ENCODE assay signal across 24 mouse cellular contexts in genomic region chr3:130727036-130727435, GRCm38 (mm10). TPM values are rescaled to one million over a fixed set of nuclear protein-coding genes. Genes with fewer than 3 reads are reported as not detected.
DNase-seq lines count a peak whose midpoint lies in the region; ATAC-seq and TF ChIP-seq lines count a peak whose summit lies in the region.
"Had no signal": no experiment of that assay in that cellular context is flagged by ENCODE, and none has a peak within 500 bp of the region (broad histone marks: within the 10 kb centered on the region; RNA-seq: fewer than 3 reads in every experiment).

No protein-coding gene starts in this region.

- TF ChIP-seq RAD21 in MEL (IDR thresholded peaks at IDR 0.05; ENCODE audit: low read depth, low read length) = no peak

- no peaks in the 10 kb centered on the region for H3K27me3 ChIP-seq in kidney, embryonic 16.5 days (ENCODE audit: insufficient read depth, low read length)
- no peaks in the 10 kb centered on the region for H3K27me3 ChIP-seq in lung, embryonic 14.5 days (ENCODE audit: insufficient read depth, low read length)
- H3K27me3 ChIP-seq in MEL (ENCODE audit: control insufficient read depth in 1 of 2, insufficient read depth in 2 of 2, low read length in 2 of 2) = no peaks in the 10 kb centered on the region
- H3K27me3 ChIP-seq in midbrain, postnatal 0 days (ENCODE audit: insufficient read depth, low read length) = no peaks in the 10 kb centered on the region
- H3K27me3 ChIP-seq: embryonic facial prominence, embryonic 15.5 days; forebrain, embryonic 15.5 days; limb, embryonic 15.5 days; midbrain, embryonic 12.5 days had no signal

- DNase-seq in kidney, adult 9 months = peak; percentile 22
- DNase-seq in lung, embryonic 14.5 days = peak; percentile 37
- no peak for DNase-seq in lung, postnatal 14 days
- peak; percentile 31 for DNase-seq in MEL (ENCODE audit: low read depth, low spot score)
- DNase-seq in adrenal gland, postnatal 36 days = peak; percentile 43 to 53
- no peak for DNase-seq in midbrain, postnatal 0 days (ENCODE audit: low spot score)
- DNase-seq: B cell, adult 2 months; cerebellum, adult 9-10 months; gastrocnemius, postnatal 10 days; heart, postnatal 10 days; left cerebral cortex, postnatal 4 days; lung, postnatal 10 days; thymus, adult 18-20 months; thymus, postnatal 36 days had no signal

- H3K4me3 ChIP-seq in kidney, embryonic 16.5 days (ENCODE audit: low read length) = no peak overlapping the region
- no peak overlapping the region for H3K4me3 ChIP-seq in lung, embryonic 14.5 days (ENCODE audit: low read depth, low read length)
- no peak overlapping the region for H3K4me3 ChIP-seq in MEL (ENCODE audit: control insufficient read depth in 1 of 2, insufficient read depth in 1 of 2, low read depth in 2 of 2, low read length in 2 of 2)
- no peak overlapping the region for H3K4me3 ChIP-seq in midbrain, postnatal 0 days (ENCODE audit: low read depth, low read length)
- H3K4me3 ChIP-seq: embryonic facial prominence, embryonic 15.5 days; forebrain, embryonic 15.5 days; hindbrain, embryonic 10.5 days; limb, embryonic 15.5 days; midbrain, embryonic 12.5 days had no signal

- no peak for TF ChIP-seq EP300 in MEL (IDR thresholded peaks at IDR 0.05; ENCODE audit: low read depth in 1 of 2, low read length in 2 of 2)

- no peak for TF ChIP-seq CTCF in lung, embryonic 14.5 days (IDR thresholded peaks at IDR 0.05; ENCODE audit: low read depth)
- no peak for TF ChIP-seq CTCF in MEL (IDR thresholded peaks at IDR 0.05 in 2 of 3, conservative IDR thresholded peaks at IDR 0.05 in 1 of 3; ENCODE audit: control insufficient read depth in 1 of 3, insufficient read depth in 1 of 3, low read depth in 2 of 3, low read length in 3 of 3, poor library complexity in 1 of 3, severe bottlenecking in 1 of 3)
- TF ChIP-seq CTCF in midbrain, postnatal 0 days (IDR thresholded peaks at IDR 0.05) = no peak

- no peak for TF ChIP-seq POLR2A in MEL (IDR thresholded peaks at IDR 0.05; ENCODE audit: control insufficient read depth in 1 of 2, insufficient read depth in 1 of 2, low read depth in 1 of 2, low read length in 2 of 2, poor library complexity in 1 of 2)

- H3K36me3 ChIP-seq in kidney, embryonic 16.5 days (ENCODE audit: insufficient read depth, low read length) = peaks cover 36% of the 10 kb centered on the region
- H3K36me3 ChIP-seq in lung, embryonic 14.5 days (ENCODE audit: insufficient read depth) = peaks cover 45% of the 10 kb centered on the region
- H3K36me3 ChIP-seq in MEL (ENCODE audit: control insufficient read depth in 1 of 2, insufficient read depth in 2 of 2, low read length in 2 of 2) = peaks cover 18% of the 10 kb centered on the region in 2 experiments
- H3K36me3 ChIP-seq in midbrain, postnatal 0 days (ENCODE audit: insufficient read depth, low read length) = peaks cover 25% of the 10 kb centered on the region

- peaks cover 21% of the 10 kb centered on the region for H3K4me1 ChIP-seq in kidney, embryonic 16.5 days (ENCODE audit: insufficient read depth, low read length)
- H3K4me1 ChIP-seq in lung, embryonic 14.5 days (ENCODE audit: insufficient read depth) = peaks cover 7% of the 10 kb centered on the region; the same call in 1 of the 2 replicates
- peaks cover 0 to 15% of the 10 kb centered on the region in 2 experiments; a peak in 2 of 4 replicates for H3K4me1 ChIP-seq in MEL (ENCODE audit: control insufficient read depth in 1 of 2, insufficient read depth in 2 of 2, low read length in 2 of 2)
- 0 out of 2 replicates have a peak, but pooled peaks cover 3% of the 10 kb centered on the region for H3K4me1 ChIP-seq in midbrain, postnatal 0 days (ENCODE audit: insufficient read depth, low read length)

- no peak overlapping the region for H3K4me2 ChIP-seq in kidney, embryonic 16.5 days (replicated peaks; ENCODE audit: low read depth, low read length)
- no peak overlapping the region for H3K4me2 ChIP-seq in lung, embryonic 14.5 days
- no peak overlapping the region for H3K4me2 ChIP-seq in midbrain, postnatal 0 days (ENCODE audit: low read depth, low read length, poor library complexity, severe bottlenecking)
- H3K4me2 ChIP-seq: embryonic facial prominence, embryonic 15.5 days; forebrain, embryonic 15.5 days; heart, embryonic 11.5 days; limb, embryonic 15.5 days; midbrain, embryonic 12.5 days had no signal

- H3K9me3 ChIP-seq in kidney, embryonic 16.5 days (ENCODE audit: low read length) = no peaks in the 10 kb centered on the region
- no peaks in the 10 kb centered on the region for H3K9me3 ChIP-seq in lung, embryonic 14.5 days (ENCODE audit: low read depth, low read length)
- no peaks in the 10 kb centered on the region for H3K9me3 ChIP-seq in MEL (replicated peaks; ENCODE audit: insufficient read depth, low read length)
- no peaks in the 10 kb centered on the region for H3K9me3 ChIP-seq in midbrain, postnatal 0 days (ENCODE audit: low read length)
- H3K9me3 ChIP-seq: embryonic facial prominence, embryonic 15.5 days; forebrain, embryonic 15.5 days; hindbrain, embryonic 10.5 days; limb, embryonic 15.5 days; midbrain, embryonic 12.5 days had no signal

- H3K79me2 ChIP-seq in MEL (ENCODE audit: control insufficient read depth, insufficient read depth, low read length, poor library complexity) = peaks cover 19% of the 10 kb centered on the region

- H3K27ac ChIP-seq in kidney, embryonic 16.5 days (ENCODE audit: low read length) = no peak overlapping the region
- no peak overlapping the region; the same call in 1 of the 2 replicates for H3K27ac ChIP-seq in lung, embryonic 14.5 days (ENCODE audit: low read depth)
- H3K27ac ChIP-seq in MEL (ENCODE audit: control insufficient read depth, low read depth, low read length) = no peak overlapping the region
- no peak overlapping the region for H3K27ac ChIP-seq in midbrain, postnatal 0 days (ENCODE audit: low read depth, low read length)
- H3K27ac ChIP-seq: embryonic facial prominence, embryonic 15.5 days; forebrain, embryonic 15.5 days; hindbrain, embryonic 10.5 days; limb, embryonic 15.5 days; midbrain, embryonic 12.5 days had no signal

- 73% methylated on average over 1 of the region's 1 CpGs for WGBS in kidney, embryonic 16.5 days
- 67% methylated on average over 1 of the region's 1 CpGs for WGBS in lung, embryonic 14.5 days
- 95% methylated on average over 1 of the region's 1 CpGs for WGBS in midbrain, postnatal 0 days

- no peak for ATAC-seq in kidney, embryonic 16.5 days (ENCODE audit: low FRiP score, low TSS enrichment)
- ATAC-seq in lung, embryonic 14.5 days (ENCODE audit: insufficient read depth) = no peak
- no peak for ATAC-seq in midbrain, postnatal 0 days (ENCODE audit: low FRiP score)
- no peak for ATAC-seq in activated CD4-positive, CD25-positive, alpha-beta regulatory T cell, adult 4 months
- ATAC-seq: forebrain, embryonic 15.5 days; hindbrain, embryonic 16.5 days; intestine, embryonic 16.5 days had no signal

- no peak overlapping the region for H3K9ac ChIP-seq in kidney, embryonic 16.5 days (replicated peaks; ENCODE audit: low read length)
- no peak overlapping the region for H3K9ac ChIP-seq in lung, embryonic 14.5 days
- H3K9ac ChIP-seq in MEL (ENCODE audit: control insufficient read depth, low read depth, low read length, poor library complexity, severe bottlenecking) = no peak overlapping the region
- H3K9ac ChIP-seq in midbrain, postnatal 0 days (replicated peaks; ENCODE audit: low read length, poor library complexity, severe bottlenecking) = no peak overlapping the region
- H3K9ac ChIP-seq: embryonic facial prominence, embryonic 15.5 days; forebrain, embryonic 15.5 days; limb, embryonic 15.5 days; midbrain, embryonic 12.5 days had no signal

TF ChIP-seq in MEL, 35 proteins besides CTCF, POLR2A, EP300 and RAD21:
- no peak for TF ChIP-seq POLR2AphosphoS2 (IDR thresholded peaks at IDR 0.05; ENCODE audit: low read length)
- no peak for TF ChIP-seq UBTF (IDR thresholded peaks at IDR 0.05; ENCODE audit: borderline replicate concordance, insufficient read depth, low read depth, low read length)
- TF ChIP-seq TAL1 (IDR thresholded peaks at IDR 0.05; ENCODE audit: low read length) = no peak

RNA-seq across cellular contexts. Expression of gene Rpl34, which starts 3.2 kb away (rescaled TPM):
- 806 and 861 TPM in 2 replicates for polyA plus RNA-seq in kidney, embryonic 16.5 days (2015; fragmentation: Nextera tagmentation; extraction: Ambion mirVana)
- 1,090 and 1,134 TPM in 2 replicates for polyA plus RNA-seq in lung, embryonic 14.5 days (2014; fragmentation: Nextera tagmentation; extraction: Ambion mirVana)
- 1,619 and 1,639 TPM in 2 replicates for total RNA-seq in MEL (2012; rRNA removed)
- polyA plus RNA-seq in MEL (2012; ENCODE audit: insufficient read depth in 1 of 2, insufficient read length in 2 of 2, low read depth in 1 of 2, low replicate concordance in 2 of 2, missing spikeins in 1 of 2) = 100 to 1,000 TPM; 451 to 895 TPM
- 100 to 1,000 TPM; 740 to 770 TPM for total RNA-seq in adrenal gland, postnatal 36 days (2021)
- 352 and 411 TPM in 2 replicates for total RNA-seq in midbrain, postnatal 0 days (2014; rRNA removed)
- polyA plus RNA-seq in midbrain, postnatal 0 days (2015; fragmentation: Nextera tagmentation; extraction: Ambion mirVana) = 496 and 514 TPM in 2 replicates
- 1,000 to 10,000 TPM; 1,918 to 2,174 TPM for polyA plus RNA-seq in activated CD4-positive, CD25-positive, alpha-beta regulatory T cell, adult 4 months (2017; shearing (Covaris generic))

RNA-seq across cellular contexts. Expression of gene Ostc, which starts 17.8 kb away (rescaled TPM):
- 356 and 387 TPM in 2 replicates for polyA plus RNA-seq in kidney, embryonic 16.5 days (2015; fragmentation: Nextera tagmentation; extraction: Ambion mirVana)
- 401 and 409 TPM in 2 replicates for polyA plus RNA-seq in lung, embryonic 14.5 days (2014; fragmentation: Nextera tagmentation; extraction: Ambion mirVana)
- total RNA-seq in MEL (2012; rRNA removed) = 185 and 196 TPM in 2 replicates
- 100 to 1,000 TPM in 1 of 2 experiments, not detected in 1; 199 TPM for polyA plus RNA-seq in MEL (2012; ENCODE audit: insufficient read depth in 1 of 2, insufficient read length in 2 of 2, low read depth in 1 of 2, low replicate concordance in 2 of 2, missing spikeins in 1 of 2)
- 100 to 1,000 TPM; 111 to 122 TPM for total RNA-seq in adrenal gland, postnatal 36 days (2021)
- total RNA-seq in midbrain, postnatal 0 days (2014; rRNA removed) = 99.9 and 111 TPM in 2 replicates
- polyA plus RNA-seq in midbrain, postnatal 0 days (2015; fragmentation: Nextera tagmentation; extraction: Ambion mirVana) = 160 and 170 TPM in 2 replicates
- polyA plus RNA-seq in activated CD4-positive, CD25-positive, alpha-beta regulatory T cell, adult 4 months (2017; shearing (Covaris generic)) = 100 to 1,000 TPM; 214 to 219 TPM

Comparison
In these comparisons a context has a peak if more than half of its experiments do, and no peak if none do; other contexts are left out.
1. DNase-seq: peak in kidney, adult 9 months (single experiment), lung, embryonic 14.5 days (single experiment), MEL (single experiment) and adrenal gland, postnatal 36 days (2 of 2); none in lung, postnatal 14 days (single experiment) and midbrain, postnatal 0 days (single experiment).